Comparison of ENCODE assay signal across 8 mouse cellular contexts in the genomic region with DNA sequence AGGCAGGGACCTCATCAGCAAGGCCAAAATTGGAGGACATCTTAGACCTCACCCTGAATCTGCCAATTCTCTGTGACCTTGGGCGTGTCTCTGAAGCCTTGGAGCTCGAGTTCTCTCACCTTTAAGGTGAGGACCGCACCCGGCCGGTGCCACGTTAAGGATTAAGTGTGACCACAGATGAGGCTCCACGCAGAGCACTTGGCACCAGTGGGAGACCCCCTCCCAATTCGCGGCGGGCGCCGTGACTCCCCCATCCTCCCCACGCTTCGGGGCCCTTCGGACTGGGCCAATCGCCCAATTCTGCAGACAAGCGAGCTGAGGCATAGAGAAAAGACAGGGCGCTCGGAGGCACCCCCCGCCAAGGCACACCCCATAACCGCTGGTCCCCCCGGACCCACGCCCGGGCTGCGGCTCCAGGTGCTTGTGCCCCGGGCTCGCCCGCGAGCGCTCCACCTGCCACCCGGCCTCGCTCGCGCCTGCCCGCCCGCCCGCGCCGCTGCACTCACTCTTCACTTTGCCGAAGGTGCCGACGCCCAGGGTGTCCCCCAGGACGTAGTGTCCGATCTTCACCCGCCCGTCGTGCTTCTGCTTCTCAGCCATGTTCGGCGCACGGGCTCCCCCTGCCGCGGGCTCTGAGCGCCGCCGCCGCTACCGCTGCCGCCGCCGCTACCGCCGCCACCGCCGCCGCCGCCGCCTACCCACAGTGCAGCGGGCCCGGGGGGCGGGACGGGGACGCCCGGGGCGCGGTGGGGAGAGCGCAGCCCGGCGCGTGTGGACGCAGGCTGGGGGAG. TPM values are rescaled to one million over a fixed set of nuclear protein-coding genes. Genes with fewer than 3 reads are reported as not detected.
DNase-seq lines count a peak whose midpoint lies in the region; ATAC-seq and TF ChIP-seq lines count a peak whose summit lies in the region.

A gene (minus strand): TSS at position 692 of the 791 bp plus-strand sequence.

- no peaks in the 10 kb centered on the region for H3K9me3 ChIP-seq in E14TG2a.4 (ENCODE audit: low read length)
- no peaks in the 10 kb centered on the region for H3K9me3 ChIP-seq in lung, embryonic 14.5 days (ENCODE audit: low read depth, low read length)

- H3K4me2 ChIP-seq in lung, embryonic 14.5 days = peak within 1 kb of the TSS; percentile 96

- peak within 1 kb of the TSS; percentile 73 for H3K9ac ChIP-seq in lung, embryonic 14.5 days

- peaks cover 24% of the 10 kb centered on the region for H3K27me3 ChIP-seq in E14TG2a.4 (ENCODE audit: insufficient read depth, low read length)
- no peaks in the 10 kb centered on the region for H3K27me3 ChIP-seq in cerebellum, adult 2 months (ENCODE audit: control insufficient read depth, insufficient read depth, low read length)
- H3K27me3 ChIP-seq in lung, embryonic 14.5 days (ENCODE audit: insufficient read depth, low read length) = peaks cover 7% of the 10 kb centered on the region; the same call in 1 of the 2 replicates

- TF ChIP-seq POLR2A in cerebellum, adult 2 months (IDR thresholded peaks at IDR 0.05; ENCODE audit: borderline replicate concordance, insufficient read depth, low read length) = no peak; the same call in 1 of the 2 replicates
- TF ChIP-seq POLR2A in olfactory bulb, adult 2 months (IDR thresholded peaks at IDR 0.05; ENCODE audit: insufficient read depth, low read depth, low read length) = peak; percentile 74; the same call in 1 of the 2 replicates

- no peak for TF ChIP-seq CTCF in E14TG2a.4 (conservative IDR thresholded peaks at IDR 0.05; ENCODE audit: low read length)
- TF ChIP-seq CTCF in cerebellum, adult 2 months (IDR thresholded peaks at IDR 0.05; ENCODE audit: borderline replicate concordance, insufficient read depth, low read depth, low read length) = no peak
- TF ChIP-seq CTCF in lung, embryonic 14.5 days (IDR thresholded peaks at IDR 0.05; ENCODE audit: low read depth) = peak; percentile 24; the same call in 1 of the 2 replicates
- no peak for TF ChIP-seq CTCF in olfactory bulb, adult 2 months (IDR thresholded peaks at IDR 0.05; ENCODE audit: insufficient read depth, low read depth, low read length)

- peaks cover 35% of the 10 kb centered on the region for H3K4me1 ChIP-seq in E14TG2a.4 (replicated peaks; ENCODE audit: low read depth, low read length)
- H3K4me1 ChIP-seq in cerebellum, adult 2 months (ENCODE audit: control insufficient read depth, insufficient read depth, low read length) = peaks cover 7% of the 10 kb centered on the region
- no peaks in the 10 kb centered on the region for H3K4me1 ChIP-seq in lung, embryonic 14.5 days (ENCODE audit: insufficient read depth)
- peaks cover 10% of the 10 kb centered on the region for H3K4me1 ChIP-seq in olfactory bulb, adult 2 months (ENCODE audit: control insufficient read depth, insufficient read depth, low read length)

- H3K27ac ChIP-seq in cerebellum, adult 2 months (ENCODE audit: insufficient read depth, low read length) = peak within 1 kb of the TSS; percentile 68
- no peak within 1 kb of the TSS for H3K27ac ChIP-seq in lung, embryonic 14.5 days (ENCODE audit: low read depth)
- peak within 1 kb of the TSS; percentile 77 for H3K27ac ChIP-seq in olfactory bulb, adult 2 months (ENCODE audit: insufficient read depth, low read depth, low read length)

- H3K36me3 ChIP-seq in E14TG2a.4 (ENCODE audit: insufficient read depth, low read length) = no peaks in the 10 kb centered on the region
- H3K36me3 ChIP-seq in lung, embryonic 14.5 days (ENCODE audit: insufficient read depth) = no peaks in the 10 kb centered on the region

- peak; percentile 81 to 86 for DNase-seq in cerebellum, adult 2 months
- peak in 1 of 2 experiments; percentile 75 for DNase-seq in frontal cortex, adult 2 months (ENCODE audit: extremely low spot score in 1 of 2, low spot score in 1 of 2)
- peak; percentile 30 for DNase-seq in layer of hippocampus, adult 9-10 months (ENCODE audit: low spot score)
- peak; percentile 81 for DNase-seq in lung, embryonic 14.5 days
- DNase-seq in testis, postnatal 14 days (ENCODE audit: low spot score) = peak; percentile 66

- peak; percentile 61 to 65 for ATAC-seq in hematopoietic stem cell, adult 5-6 weeks (replicated peaks in 1 of 2; ENCODE audit: insufficient read depth in 1 of 2, low FRiP score in 2 of 2, low TSS enrichment in 1 of 2, low read depth in 1 of 2, poor library complexity in 2 of 2, severe bottlenecking in 2 of 2)
- ATAC-seq in lung, embryonic 14.5 days (ENCODE audit: insufficient read depth) = peak; percentile 93

- H3K4me3 ChIP-seq in E14TG2a.4 (replicated peaks; ENCODE audit: low read length) = peak within 1 kb of the TSS; percentile 87
- peak within 1 kb of the TSS; percentile 89 for H3K4me3 ChIP-seq in cerebellum, adult 2 months (replicated peaks; ENCODE audit: insufficient read depth, low read depth, low read length)
- peak within 1 kb of the TSS; percentile 63 for H3K4me3 ChIP-seq in lung, embryonic 14.5 days (ENCODE audit: low read depth, low read length)
- peak within 1 kb of the TSS; percentile 81 for H3K4me3 ChIP-seq in olfactory bulb, adult 2 months (ENCODE audit: insufficient read depth, low read depth, low read length)

- WGBS in cerebellum, adult 2 months = under 1% methylated on average over 79 of the region's 80 CpGs
- WGBS in lung, embryonic 14.5 days = 1% methylated on average over 77 of the region's 80 CpGs
- WGBS in olfactory bulb, adult 2 months = under 1% methylated on average over 78 of the region's 80 CpGs

RNA-seq across cellular contexts. Expression of the gene that starts here (rescaled TPM):
- polyA plus RNA-seq in cerebellum, adult 2 months (2012; rRNA removed) = 7.5 and 8.4 TPM in 2 replicates
- polyA plus RNA-seq in frontal cortex, adult 2 months (2012; rRNA removed) = 9.6 and 11.5 TPM in 2 replicates
- 1.8 and 1.9 TPM in 2 replicates for total RNA-seq in hematopoietic stem cell, adult 5-6 weeks (2017)
- polyA plus RNA-seq in lung, embryonic 14.5 days (2014; fragmentation: Nextera tagmentation; extraction: Ambion mirVana) = 1.2 and 1.9 TPM in 2 replicates
- not detected in 2 replicates for polyA plus RNA-seq in olfactory bulb, adult 2 months (2012; ENCODE audit: insufficient read depth, insufficient read length, low replicate concordance, missing spikeins)
